Mouse (Mus musculus) lung, embryonic 14.5 days (tissue): ENCODE results near the gene Pfkp. TPM values are rescaled to one million over a fixed set of nuclear protein-coding genes. Genes with fewer than 3 reads are reported as not detected.

Experiments used
- ATAC-seq: fragments of 200-750 bp; cut with Nextera tagmentation; 2 replicates; pipeline ENCODE4 v1.8.0; 2017; ENCODE audit warnings: mild to moderate bottlenecking, moderate TSS enrichment, moderate library complexity; ENCODE audit not compliant: insufficient read depth
- DNase-seq: peaks from one replicate; pipeline ENCODE4 v3.0.0-alpha.2; 2015
- H3K27ac ChIP-seq: fragments of 300-500 bp; sonication (generic); 2 replicates; pipeline ENCODE4 v1.5.1; 2014; ENCODE audit warnings: low read depth, mild to moderate bottlenecking, moderate library complexity
- H3K27me3 ChIP-seq: fragments of 300-500 bp; sonication (generic); 2 replicates; pipeline ENCODE4 v1.6.1; 2014; ENCODE audit warnings: low read length, control low read depth; ENCODE audit not compliant: insufficient read depth
- H3K36me3 ChIP-seq: fragments of 300-500 bp; sonication (generic); 2 replicates; pipeline ENCODE4 v1.6.1; 2014; ENCODE audit warnings: control low read depth; ENCODE audit not compliant: insufficient read depth
- H3K4me1 ChIP-seq: fragments of 300-500 bp; sonication (generic); 2 replicates; pipeline ENCODE4 v1.6.1; 2014; ENCODE audit warnings: antibody characterized with exemption, control low read depth; ENCODE audit not compliant: insufficient read depth
- H3K4me2 ChIP-seq: fragments of 300-500 bp; sonication (generic); 2 replicates; pipeline ENCODE4 v1.6.1; 2014; ENCODE audit warnings: mild to moderate bottlenecking
- H3K4me3 ChIP-seq: fragments of 300-500 bp; sonication (generic); 2 replicates; pipeline ENCODE4 v1.5.1; 2014; ENCODE audit warnings: low read depth, low read length
- H3K9ac ChIP-seq: fragments of 300-500 bp; sonication (generic); 2 replicates; pipeline ENCODE4 v1.6.1; 2014
- H3K9me3 ChIP-seq: fragments of 300-500 bp; sonication (generic); 2 replicates; pipeline ENCODE4 v1.6.1; 2016; ENCODE audit warnings: low read depth, low read length, control low read depth
- CTCF ChIP-seq: IDR thresholded peaks from 2 replicates; pipeline ENCODE4 v1.5.1; 2016; ENCODE audit warnings: antibody characterized with exemption, low read depth
- WGBS: fragments of 180-500 bp; shearing (Covaris S2); extraction: QIAGEN DNeasy Blood & Tissue Kit; methylation state at CpG from one replicate; pipeline ENCODE4 v1.1.7; 2014; 5-methylcytosine and 5-hydroxymethylcytosine counted together
- polyA plus RNA-seq: library from polyadenylated mRNA; unstranded; fragments of >200 nt; fragmentation: Nextera tagmentation; extraction: Ambion mirVana; gene quantifications from 2 replicates; pipeline ENCODE4 v1.2.1, GENCODE M21; 2014

Pfkp gene
- polyA plus RNA-seq, 1 experiment from 2014 or later, result 20.0 TPM

- Histone ChIP-seq H3K4me1 (no peaks in the 10 kb centered on the region), H3K9ac (no peak overlapping the region), H3K27me3 (no peaks in the 10 kb centered on the region), H3K36me3 (no peaks in the 10 kb centered on the region), H3K9me3 (no peaks in the 10 kb centered on the region), H3K4me3 (no peak overlapping the region), H3K4me2 (no peak overlapping the region), H3K27ac (no peak overlapping the region)
- no peak for ATAC-seq
- no peak for TF ChIP-seq CTCF
- DNase-seq, result no peak
- WGBS, result 71% methylated on average over 6 of the region's 6 CpGs
Measured at GRCm38 (mm10) chr13:6659314-6659713, 10.7 kb upstream of the Pfkp start.

DNA sequence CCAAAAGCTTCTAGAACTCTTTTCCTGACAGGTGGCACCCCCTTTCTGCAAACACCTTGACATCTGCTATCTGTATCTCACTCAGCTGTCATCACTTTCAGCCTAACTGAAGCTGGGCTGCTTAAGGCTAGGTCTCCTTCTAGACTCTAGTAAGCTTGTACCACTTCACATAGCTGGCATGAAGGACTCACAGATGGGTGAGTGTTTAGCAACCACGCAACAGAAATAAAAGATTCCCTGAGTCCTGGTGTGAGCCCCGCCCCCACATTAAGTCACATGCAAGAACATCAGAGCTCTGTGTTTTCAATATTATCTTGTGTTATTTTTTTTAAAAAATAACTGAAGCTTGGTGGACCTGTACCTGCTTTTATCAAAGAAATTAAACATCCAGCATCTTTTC is 8.7 kb upstream of the Pfkp start:
- Histone ChIP-seq H3K36me3 (no peaks in the 10 kb centered on the region), H3K4me3 (no peak overlapping the region), H3K4me1 (no peaks in the 10 kb centered on the region), H3K9ac (no peak overlapping the region), H3K9me3 (no peaks in the 10 kb centered on the region), H3K27me3 (no peaks in the 10 kb centered on the region), H3K4me2 (no peak overlapping the region), H3K27ac (no peak overlapping the region)
- no peak for ATAC-seq
- TF ChIP-seq CTCF, result no peak
- no peak for DNase-seq
- WGBS, result 73% methylated on average over 2 of the region's 2 CpGs

- Histone ChIP-seq H3K9me3 (no peaks in the 10 kb centered on the region), H3K9ac (no peak overlapping the region), H3K36me3 (no peaks in the 10 kb centered on the region), H3K27ac (no peak overlapping the region), H3K4me1 (no peaks in the 10 kb centered on the region), H3K27me3 (no peaks in the 10 kb centered on the region), H3K4me2 (no peak overlapping the region), H3K4me3 (no peak overlapping the region)
- no peak for ATAC-seq
- no peak for TF ChIP-seq CTCF
- no peak for DNase-seq
- WGBS, result 79% methylated on average over 3 of the region's 3 CpGs
Measured at GRCm38 (mm10) chr13:6649542-6649941, 965 bp upstream of the Pfkp start.

GRCm38 (mm10) chr13:6647992-6648668 is 447 bp downstream of the Pfkp start:
- Histone ChIP-seq H3K4me1 (no peaks in the 10 kb centered on the region), H3K36me3 (no peaks in the 10 kb centered on the region), H3K27me3 (no peaks in the 10 kb centered on the region), H3K9me3 (no peaks in the 10 kb centered on the region), H3K27ac (no peak overlapping the region; the same call in 1 of the 2 replicates), H3K9ac (peak overlapping the region; percentile 49), H3K4me2 (peak overlapping the region; percentile 99), H3K4me3 (peak overlapping the region; percentile 50)
- TF ChIP-seq CTCF, result no peak
- ATAC-seq (peak; percentile 19), DNase-seq (no peak)
- 0% methylated on average over 28 of the region's 28 CpGs for WGBS

- no peaks in the 10 kb centered on the region for H3K9me3 ChIP-seq
- ATAC-seq (peak; percentile 37), DNase-seq (peak; percentile 59)
- H3K4me1 ChIP-seq, result no peaks in the 10 kb centered on the region
- H3K36me3 ChIP-seq, result no peaks in the 10 kb centered on the region
- no peaks in the 10 kb centered on the region for H3K27me3 ChIP-seq
- H3K4me2 ChIP-seq, result peak overlapping the region; percentile 99
- H3K27ac ChIP-seq, result peak overlapping the region; percentile 51; the same call in 1 of the 2 replicates
- TF ChIP-seq CTCF, result no peak
- H3K9ac ChIP-seq, result peak overlapping the region; percentile 38
- WGBS, result under 1% methylated on average over 39 of the region's 39 CpGs
- H3K4me3 ChIP-seq, result peak overlapping the region; percentile 50
Measured at GRCm38 (mm10) chr13:6647067-6647991, 1.2 kb downstream of the Pfkp start.

- peak overlapping the region; percentile 50 for H3K4me3 ChIP-seq
- peak overlapping the region; percentile 38; the same call in 1 of the 2 replicates for H3K9ac ChIP-seq
- 35% methylated on average over 3 of the region's 3 CpGs for WGBS
Measured at GRCm38 (mm10) chr13:6646674-6647066, 1.9 kb downstream of the Pfkp start.

DNA sequence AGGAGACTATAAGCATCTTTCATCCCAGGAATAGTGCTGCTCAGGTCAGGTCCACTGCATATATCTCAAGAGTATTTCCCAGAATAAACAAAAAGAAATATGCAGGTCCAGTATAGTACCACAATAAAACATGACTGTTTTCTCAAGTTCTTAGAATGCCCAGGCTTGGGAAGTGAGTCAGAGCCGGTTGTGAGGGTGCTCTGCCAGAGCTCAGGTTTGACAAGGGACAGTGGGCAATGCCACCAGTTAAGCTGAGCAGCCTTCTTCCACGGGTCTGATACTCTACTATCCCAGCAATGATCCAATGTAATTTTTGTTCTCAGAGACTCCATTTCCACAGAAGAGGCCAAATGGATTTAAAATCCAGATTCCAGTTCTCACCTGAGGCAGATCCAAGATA is 2.3 kb downstream of the Pfkp start:
- Histone ChIP-seq H3K36me3 (no peaks in the 10 kb centered on the region), H3K27ac (no peak overlapping the region), H3K4me3 (no peak overlapping the region), H3K4me1 (no peaks in the 10 kb centered on the region), H3K4me2 (no peak overlapping the region), H3K27me3 (no peaks in the 10 kb centered on the region), H3K9ac (no peak overlapping the region), H3K9me3 (no peaks in the 10 kb centered on the region)
- no peak for ATAC-seq
- DNase-seq, result no peak
- WGBS, result 57% methylated on average over 2 of the region's 2 CpGs
- TF ChIP-seq CTCF, result no peak

More at GRCm38 (mm10) chr13:6646674-6647066, 1.9 kb downstream of the Pfkp start:
- Histone ChIP-seq H3K9me3 (no peaks in the 10 kb centered on the region), H3K4me2 (peak overlapping the region; percentile 99), H3K27ac (no peak overlapping the region), H3K27me3 (no peaks in the 10 kb centered on the region), H3K36me3 (no peaks in the 10 kb centered on the region), H3K4me1 (no peaks in the 10 kb centered on the region)
- TF ChIP-seq CTCF, result no peak
- no peak for DNase-seq
- no peak for ATAC-seq
